In genomic region chr4:100178316-100178715, GRCm38 (mm10) we compare ENCODE assay signal across 17 mouse cellular contexts.
"Had no signal": no experiment of that assay in that cellular context is flagged by ENCODE, and none has a peak within 500 bp of the region (broad histone marks: within the 10 kb centered on the region; RNA-seq: fewer than 3 reads in every experiment).

No protein-coding gene starts in this region.

- H3K4me3 ChIP-seq: limb, embryonic 12.5 days; liver, embryonic 13.5 days; midbrain, embryonic 12.5 days; neural tube, embryonic 13.5 days had no signal

- H3K27me3 ChIP-seq: limb, embryonic 12.5 days; liver, embryonic 13.5 days; midbrain, embryonic 12.5 days; neural tube, embryonic 13.5 days had no signal

- ATAC-seq: liver, postnatal 0 days; midbrain, embryonic 16.5 days had no signal

- DNase-seq: kidney, adult 9 months; kidney, postnatal 36 days; layer of hippocampus, adult 9-11 months; layer of hippocampus, postnatal 36 days; liver; liver, embryonic 13.5 days; liver, postnatal 0 days; retina, postnatal 1 day; right cerebral cortex, postnatal 4 days; spleen, adult 18-20 months; thymus, adult 18-20 months; thymus, postnatal 14 days had no signal

- H3K9ac ChIP-seq: limb, embryonic 12.5 days; liver, embryonic 13.5 days; liver, postnatal 0 days; midbrain, embryonic 12.5 days; neural tube, embryonic 13.5 days had no signal

- H3K4me1 ChIP-seq: liver, embryonic 13.5 days; neural tube, embryonic 13.5 days had no signal

- H3K9me3 ChIP-seq: limb, embryonic 12.5 days; liver, embryonic 13.5 days; midbrain, embryonic 12.5 days; neural tube, embryonic 13.5 days had no signal

- H3K36me3 ChIP-seq: limb, embryonic 12.5 days; liver, embryonic 13.5 days; midbrain, embryonic 12.5 days; neural tube, embryonic 13.5 days had no signal

- H3K27ac ChIP-seq: kidney, postnatal 0 days; limb, embryonic 12.5 days; liver, embryonic 13.5 days; midbrain, embryonic 12.5 days; neural tube, embryonic 13.5 days had no signal

- H3K4me2 ChIP-seq: limb, embryonic 12.5 days; liver, embryonic 13.5 days; midbrain, embryonic 12.5 days; neural tube, embryonic 13.5 days had no signal
